In genomic region chr13:93771031-93771587, GRCm38 (mm10) we compare ENCODE assay signal across 7 mouse cellular contexts. TPM values are rescaled to one million over a fixed set of nuclear protein-coding genes. Genes with fewer than 3 reads are reported as not detected.
DNase-seq lines count a peak whose midpoint lies in the region; ATAC-seq lines count a peak whose summit lies in the region.

No protein-coding gene starts in this region.

- H3K36me3 ChIP-seq in megakaryocyte, embryonic 14.5 days (replicated peaks; ENCODE audit: low read length), result no peaks in the 10 kb centered on the region

- H3K4me1 ChIP-seq in megakaryocyte, embryonic 14.5 days, result peaks cover 20% of the 10 kb centered on the region

- DNase-seq in retina, embryonic 14.5 days (ENCODE audit: low spot score), result peak; percentile 32
- DNase-seq in retina, postnatal 1 day, result no peak
- no peak for DNase-seq in gastrocnemius, postnatal 36 days
- no peak for DNase-seq in right cerebral cortex, adult 18-20 months

- peaks cover 22% of the 10 kb centered on the region for H3K27me3 ChIP-seq in megakaryocyte, embryonic 14.5 days (replicated peaks)

- peak overlapping the region; percentile 96 for H3K4me3 ChIP-seq in megakaryocyte, embryonic 14.5 days (replicated peaks)

- no peaks in the 10 kb centered on the region for H3K9me3 ChIP-seq in megakaryocyte, embryonic 14.5 days

- intact Hi-C loops in gastrocnemius, postnatal 36 days (cut with DNase I), result no loop called here

- ATAC-seq in common myeloid progenitor, adult 5-6 weeks (replicated peaks; ENCODE audit: low read depth, poor library complexity, severe bottlenecking), result peak; percentile 68
- peak; percentile 56 to 72 for ATAC-seq in hematopoietic stem cell, adult 5-6 weeks (replicated peaks in 1 of 2; ENCODE audit: insufficient read depth in 1 of 2, low FRiP score in 2 of 2, low TSS enrichment in 1 of 2, low read depth in 1 of 2, poor library complexity in 2 of 2, severe bottlenecking in 2 of 2)

RNA-seq across cellular contexts. Expression of gene Arsb, which starts 0.3 kb away (rescaled TPM):
- total RNA-seq in common myeloid progenitor, adult 5-6 weeks (2017), result 7.6 and 10.2 TPM in 2 replicates
- total RNA-seq in hematopoietic stem cell, adult 5-6 weeks (2017), result 13.8 and 16.3 TPM in 2 replicates
- polyA plus RNA-seq in megakaryocyte, embryonic 14.5 days (2012; ENCODE audit: insufficient read depth, low replicate concordance), result 0.94 and 2.6 TPM in 2 replicates
- total RNA-seq in gastrocnemius, postnatal 36 days (2021), result 1 to 10 TPM; 3.4 to 3.5 TPM
